Mouse (Mus musculus) forebrain, embryonic 15.5 days (tissue): ENCODE data around the gene Gm21953. TPM values are rescaled to one million over a fixed set of nuclear protein-coding genes. Genes with fewer than 3 reads are reported as not detected.
"Not testable (repeated sequence)": the region's sequence is repeated elsewhere in the genome, so short reads cannot be mapped to it uniquely, and the experiment has no call there.

Experiments used
- ATAC-seq: fragments of 200-750 bp; cut with Nextera tagmentation; replicated peaks from 2 replicates; pipeline ENCODE4 v1.8.0; 2017; ENCODE audit warnings: mild to moderate bottlenecking, moderate TSS enrichment, moderate library complexity
- H3K27ac ChIP-seq: fragments of 300-500 bp; sonication (generic); replicated peaks from 2 replicates; pipeline ENCODE4 v1.5.1; 2015; ENCODE audit warnings: mild to moderate bottlenecking, inconsistent platforms
- H3K27me3 ChIP-seq: fragments of 300-500 bp; sonication (generic); 2 replicates; pipeline ENCODE4 v1.6.1; 2015; ENCODE audit warnings: inconsistent platforms
- H3K36me3 ChIP-seq: fragments of 300-500 bp; sonication (generic); 2 replicates; pipeline ENCODE4 v1.6.1; 2015; ENCODE audit warnings: mild to moderate bottlenecking, inconsistent platforms
- H3K4me1 ChIP-seq: fragments of 300-500 bp; sonication (generic); 2 replicates; pipeline ENCODE4 v1.6.1; 2015; ENCODE audit warnings: inconsistent platforms
- H3K4me2 ChIP-seq: fragments of 300-500 bp; sonication (generic); replicated peaks from 2 replicates; pipeline ENCODE4 v1.6.1; 2015; ENCODE audit warnings: mild to moderate bottlenecking, inconsistent platforms
- H3K4me3 ChIP-seq: fragments of 300-500 bp; sonication (generic); 2 replicates; pipeline ENCODE4 v1.5.1; 2015; ENCODE audit warnings: mild to moderate bottlenecking, inconsistent platforms
- H3K9ac ChIP-seq: fragments of 300-500 bp; sonication (generic); replicated peaks from 2 replicates; pipeline ENCODE4 v1.6.1; 2015; ENCODE audit warnings: mild to moderate bottlenecking, inconsistent platforms
- H3K9me3 ChIP-seq: fragments of 300-500 bp; sonication (generic); 2 replicates; pipeline ENCODE4 v1.6.1; 2016; ENCODE audit warnings: inconsistent platforms
- WGBS: fragments of 180-500 bp; shearing (Covaris S2); methylation state at CpG from one replicate; pipeline ENCODE4 v1.1.7; 2015; ENCODE audit warnings: mixed read lengths; 5-methylcytosine and 5-hydroxymethylcytosine counted together
- polyA plus RNA-seq: library from polyadenylated mRNA; unstranded; fragments of >200 nt; fragmentation: Nextera tagmentation; extraction: Ambion mirVana; gene quantifications from 2 replicates; pipeline ENCODE4 v1.2.1, GENCODE M21; 2015

The Gm21953 gene
- polyA plus RNA-seq = not detected in 2 replicates

- not testable (repeated sequence) for H3K27ac ChIP-seq, H3K4me3 ChIP-seq, H3K27me3 ChIP-seq, H3K4me1 ChIP-seq, H3K36me3 ChIP-seq, H3K4me2 ChIP-seq, H3K9ac ChIP-seq, ATAC-seq, H3K9me3 ChIP-seq
- WGBS = no CpG with 5 or more reads among the region's 18 CpGs
These were observed at the start of gene Gm21953 for GRCm38 (mm10) chr4:42293967-42294366. Gm21953 (plus strand) TSS chr4:42294267.

GRCm38 (mm10) chr4:42255467-42255866 is 38.6 kb upstream of the Gm21953 start, which contains the start of gene Ccl21b:
Ccl21b (plus strand) TSS chr4:42255767.
- H3K36me3 ChIP-seq, H3K4me1 ChIP-seq, H3K4me3 ChIP-seq, H3K9ac ChIP-seq, ATAC-seq, H3K9me3 ChIP-seq, H3K4me2 ChIP-seq, H3K27ac ChIP-seq, H3K27me3 ChIP-seq: not testable (repeated sequence)
- WGBS = no CpG with 5 or more reads among the region's 5 CpGs

- H3K9ac ChIP-seq, H3K4me1 ChIP-seq, H3K9me3 ChIP-seq, H3K4me2 ChIP-seq, ATAC-seq, H3K36me3 ChIP-seq, H3K27me3 ChIP-seq, H3K27ac ChIP-seq, H3K4me3 ChIP-seq: not testable (repeated sequence)
- WGBS = no CpG with 5 or more reads among the region's 1 CpGs
These were observed 24.0 kb downstream of the Gm21953 start, which contains the start of gene Fam205a3 for GRCm38 (mm10) chr4:42318034-42318433. Fam205a3 (plus strand) TSS chr4:42318334.

Other genes with a start within 250 kb of the Gm21953 start
- not detected in 2 replicates for gene Gm3893, start 203.1 kb upstream of the Gm21953 start, polyA plus RNA-seq
- gene Gm13304, start 179.4 kb upstream of the Gm21953 start, polyA plus RNA-seq = not detected in 2 replicates
- gene Gm13306, start 140.8 kb upstream of the Gm21953 start, polyA plus RNA-seq = 0.89 and 1.8 TPM in 2 replicates
- gene Gm13305, start 125.7 kb upstream of the Gm21953 start, polyA plus RNA-seq = not detected in 2 replicates
- not detected in 2 replicates for gene Gm10600, start 53.6 kb upstream of the Gm21953 start, polyA plus RNA-seq
- not detected in 2 replicates for gene Ccl21b, start 38.5 kb upstream of the Gm21953 start, polyA plus RNA-seq
- gene Fam205a3, start 24.1 kb downstream of the Gm21953 start, polyA plus RNA-seq = not detected in 2 replicates
- not detected in 2 replicates for gene Gm21586, start 145.1 kb downstream of the Gm21953 start, polyA plus RNA-seq
- 0.09 and 0.19 TPM in 2 replicates for gene Gm2163, start 172.5 kb downstream of the Gm21953 start, polyA plus RNA-seq
- not detected in 2 replicates for gene Fam205a2, start 233.9 kb downstream of the Gm21953 start, polyA plus RNA-seq